In the genomic region with DNA sequence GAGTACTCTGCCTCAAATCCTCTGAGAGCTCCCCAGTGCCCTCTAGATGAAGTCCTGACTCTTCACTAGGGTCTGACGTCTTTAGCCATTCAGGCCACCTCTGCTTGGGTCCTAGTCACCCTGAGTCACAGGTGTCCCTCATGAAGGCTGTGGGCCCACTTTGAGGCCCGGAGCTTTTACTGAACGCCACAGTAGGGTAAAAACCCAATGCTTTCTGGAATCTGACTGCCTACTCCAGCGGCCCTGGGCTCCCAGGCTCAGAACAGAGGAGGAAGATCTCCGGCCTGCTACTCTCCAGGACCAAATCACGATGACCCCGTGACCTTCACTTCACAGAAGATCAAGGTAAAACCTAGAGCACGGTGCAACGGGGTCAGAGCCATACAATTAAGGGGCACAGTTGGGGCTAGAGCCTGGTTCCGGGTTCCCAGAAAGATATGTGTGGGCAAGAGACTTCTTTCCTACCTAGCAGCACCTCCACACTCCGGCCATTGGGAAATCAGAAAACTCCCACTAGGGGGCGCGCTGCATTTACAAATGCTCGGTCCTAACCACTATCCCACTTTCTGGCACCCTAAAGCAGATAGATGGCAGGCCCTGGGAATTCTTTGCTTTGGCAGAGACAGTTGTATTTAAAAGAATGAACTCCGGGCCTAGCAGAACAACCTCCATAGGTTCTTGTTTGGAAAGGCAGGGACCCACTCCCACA, we compare ENCODE assay signal across 9 mouse cellular contexts. TPM values are rescaled to one million over a fixed set of nuclear protein-coding genes. Genes with fewer than 3 reads are reported as not detected.
A peak's percentile ranks its signal among the peaks of the same experiment; 100 is the strongest.
DNase-seq lines count a peak whose midpoint lies in the region; ATAC-seq and TF ChIP-seq lines count a peak whose summit lies in the region.
"Had no signal": no experiment of that assay in that cellular context is flagged by ENCODE, and none has a peak within 500 bp of the region (broad histone marks: within the 10 kb centered on the region; RNA-seq: fewer than 3 reads in every experiment).

No protein-coding gene starts in this region.

- H3K9ac ChIP-seq in hindbrain, postnatal 0 days (replicated peaks; ENCODE audit: low read length), result no peak overlapping the region

- ATAC-seq in hindbrain, postnatal 0 days, result peak; percentile 90
- ATAC-seq in megakaryocyte, adult 5-6 weeks (ENCODE audit: poor library complexity, severe bottlenecking), result peak; percentile 78

- WGBS in hindbrain, postnatal 0 days, result 31% methylated on average over 15 of the region's 15 CpGs

- TF ChIP-seq CTCF in hindbrain, postnatal 0 days (IDR thresholded peaks at IDR 0.05; ENCODE audit: low read depth), result peak; percentile 81

- no peaks in the 10 kb centered on the region for H3K36me3 ChIP-seq in hindbrain, postnatal 0 days (ENCODE audit: insufficient read depth, low read length)

- peak; percentile 47 for DNase-seq in WW6 (ENCODE audit: low read depth, low spot score)
- peak; percentile 92 to 95 for DNase-seq in cerebellum, postnatal 14 days
- peak; percentile 65 to 72 for DNase-seq in gastrocnemius, adult 8-10 months (ENCODE audit: low spot score in 2 of 2)
- peak; percentile 89 for DNase-seq in hindbrain, postnatal 0 days (ENCODE audit: low spot score)
- peak; percentile 64 for DNase-seq in left cerebral cortex, adult 11 months (ENCODE audit: low spot score)
- peak; percentile 83 to 89 for DNase-seq in right cerebral cortex, postnatal 10 days (ENCODE audit: low spot score in 2 of 2)
- DNase-seq in urinary bladder, postnatal 10 days (ENCODE audit: low spot score), result peak; percentile 62

- H3K4me3 ChIP-seq in hindbrain, postnatal 0 days (ENCODE audit: low read length), result no peak overlapping the region

- H3K4me1 ChIP-seq in hindbrain, postnatal 0 days (ENCODE audit: insufficient read depth, low read length), result no peaks in the 10 kb centered on the region

- H3K4me2 ChIP-seq in hindbrain, postnatal 0 days (ENCODE audit: low read depth, low read length), result no peak overlapping the region

- H3K27me3 ChIP-seq in hindbrain, postnatal 0 days (ENCODE audit: insufficient read depth, low read length), result no peaks in the 10 kb centered on the region

- H3K27ac ChIP-seq in hindbrain, postnatal 0 days, result no peak overlapping the region
- H3K27ac ChIP-seq: macrophage had no signal

- no peaks in the 10 kb centered on the region for H3K9me3 ChIP-seq in hindbrain, postnatal 0 days (ENCODE audit: low read length)

RNA-seq across cellular contexts. Expression of a gene that starts 24.1 kb away (rescaled TPM):
- under 1 TPM in 1 of 4 experiments, not detected in 3; 0.56 TPM for total RNA-seq in gastrocnemius, adult 8-10 months (2022)
- 32.5 and 33.3 TPM in 2 replicates for total RNA-seq in hindbrain, postnatal 0 days (2014; rRNA removed)
- 8.3 and 9.2 TPM in 2 replicates for polyA plus RNA-seq in hindbrain, postnatal 0 days (2015; fragmentation: Nextera tagmentation; extraction: Ambion mirVana)
- total RNA-seq in megakaryocyte, adult 5-6 weeks (2015), result 0.16 TPM in 1 of 2 replicates, not detected in the other
- 0.11 TPM in 1 of 2 replicates, not detected in the other for total RNA-seq in megakaryocyte, adult 5-6 weeks (2017)
- polyA plus RNA-seq: macrophage had no signal

RNA-seq across cellular contexts. Expression of a gene that starts 44.7 kb away (rescaled TPM):
- total RNA-seq in gastrocnemius, adult 8-10 months (2022), result 10 to 100 TPM; 25.8 to 39.6 (median 26.4) TPM
- total RNA-seq in hindbrain, postnatal 0 days (2014; rRNA removed), result 18.3 and 19.7 TPM in 2 replicates
- polyA plus RNA-seq in hindbrain, postnatal 0 days (2015; fragmentation: Nextera tagmentation; extraction: Ambion mirVana), result 8.4 and 8.9 TPM in 2 replicates
- 0.52 and 1.1 TPM in 2 replicates for total RNA-seq in megakaryocyte, adult 5-6 weeks (2015)
- 0.37 and 0.57 TPM in 2 replicates for total RNA-seq in megakaryocyte, adult 5-6 weeks (2017)

Comparison
In these comparisons a context has a peak if more than half of its experiments do, and no peak if none do; other contexts are left out.
1. RNA of a gene that starts 24.1 kb away (total RNA-seq): 32.5 to 33.3 TPM in hindbrain, postnatal 0 days; 0.56 TPM in gastrocnemius, adult 8-10 months and 0.11 to 0.16 TPM in megakaryocyte, adult 5-6 weeks; every median in the first group is over 10 times any median in the second.
2. Peak in every context shown above with its lines, with median percentiles within 50 percentile points of each other: DNase-seq.